Mouse (Mus musculus): ENCODE measurements around the gene Pip4k2a. TPM values are rescaled to one million over a fixed set of nuclear protein-coding genes. Genes with fewer than 3 reads are reported as not detected.

Gene Pip4k2a
- polyA plus RNA-seq, 1 experiment from 2014 or later: 14.9 TPM

- Histone ChIP-seq H3K36me3 (ENCODE audit: control insufficient read depth, insufficient read depth, low read length) (no peaks in the 10 kb centered on the region), H3K4me1 (ENCODE audit: control insufficient read depth, insufficient read depth, low read length) (no peaks in the 10 kb centered on the region), H3K9ac (replicated peaks; ENCODE audit: low read depth, low read length) (no peak overlapping the region), H3K4me3 (ENCODE audit: low read depth, low read length) (no peak overlapping the region), H3K27ac (ENCODE audit: low read length) (no peak overlapping the region), H3K27me3 (ENCODE audit: control insufficient read depth, insufficient read depth, low read length) (no peaks in the 10 kb centered on the region), H3K9me3 (ENCODE audit: control insufficient read depth, low read depth, low read length) (0 out of 2 replicates have a peak, but pooled peaks cover 6% of the 10 kb centered on the region), H3K4me2 (replicated peaks; ENCODE audit: low read depth, low read length) (no peak overlapping the region)
- no peak for ATAC-seq (ENCODE audit: insufficient number of reproducible peaks, insufficient read depth, low FRiP score, low read depth)
- 84% methylated on average over 3 of the region's 3 CpGs for WGBS
Measured at GRCm38 (mm10) chr2:18988885-18989284, 9.0 kb downstream of the Pip4k2a start.

- Histone ChIP-seq H3K9ac (replicated peaks; ENCODE audit: low read depth, low read length) (no peak overlapping the region), H3K27me3 (ENCODE audit: control insufficient read depth, insufficient read depth, low read length) (no peaks in the 10 kb centered on the region), H3K27ac (ENCODE audit: low read length) (no peak overlapping the region), H3K4me3 (ENCODE audit: low read depth, low read length) (no peak overlapping the region), H3K36me3 (ENCODE audit: control insufficient read depth, insufficient read depth, low read length) (no peaks in the 10 kb centered on the region), H3K4me2 (replicated peaks; ENCODE audit: low read depth, low read length) (no peak overlapping the region), H3K9me3 (ENCODE audit: control insufficient read depth, low read depth, low read length) (0 out of 2 replicates have a peak, but pooled peaks cover 6% of the 10 kb centered on the region), H3K4me1 (ENCODE audit: control insufficient read depth, insufficient read depth, low read length) (no peaks in the 10 kb centered on the region)
- WGBS: 87% methylated on average over 3 of the region's 3 CpGs
- no peak for ATAC-seq (ENCODE audit: insufficient number of reproducible peaks, insufficient read depth, low FRiP score, low read depth)
Measured at GRCm38 (mm10) chr2:18985506-18985905, 12.4 kb downstream of the Pip4k2a start.

DNA sequence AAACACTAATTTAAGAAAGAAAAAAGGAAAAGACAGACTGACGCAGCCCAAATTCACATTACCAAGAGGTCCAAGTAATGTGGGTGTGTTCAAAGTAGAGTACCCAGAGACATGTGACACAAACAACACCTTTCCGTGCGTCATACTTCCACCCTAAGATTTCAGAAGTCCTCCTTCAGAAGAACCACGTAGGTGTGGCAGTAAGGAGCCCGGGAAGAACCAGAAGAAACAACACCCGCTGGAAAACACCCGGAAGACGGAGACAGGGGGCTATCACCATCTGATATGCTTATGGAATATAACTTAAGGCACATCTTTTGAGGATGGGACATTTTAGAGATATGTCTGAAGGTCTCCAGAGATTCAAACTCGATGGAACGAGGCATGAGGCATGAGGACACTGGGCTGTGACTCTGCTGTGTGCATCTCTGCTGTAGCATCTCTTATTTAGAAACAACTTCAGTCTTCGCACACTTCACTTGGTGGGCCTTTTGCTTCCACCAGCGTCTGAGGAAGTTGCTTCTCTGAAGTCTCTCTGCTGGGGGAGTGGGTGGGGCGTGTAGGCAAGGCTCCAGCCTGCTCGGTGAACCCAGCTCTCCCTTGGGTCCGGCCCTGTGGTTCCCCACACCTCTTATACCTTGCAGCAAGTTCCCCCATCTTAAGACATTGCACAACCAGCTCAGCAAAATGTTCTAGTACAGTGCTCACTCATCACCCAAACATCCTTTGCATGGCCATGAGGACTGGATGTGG is 13.7 kb downstream of the Pip4k2a start:
- Histone ChIP-seq H3K9me3 (ENCODE audit: control insufficient read depth, low read depth, low read length) (0 out of 2 replicates have a peak, but pooled peaks cover 6% of the 10 kb centered on the region), H3K36me3 (ENCODE audit: control insufficient read depth, insufficient read depth, low read length) (no peaks in the 10 kb centered on the region), H3K4me3 (ENCODE audit: low read depth, low read length) (no peak overlapping the region), H3K27ac (ENCODE audit: low read length) (no peak overlapping the region), H3K4me2 (replicated peaks; ENCODE audit: low read depth, low read length) (no peak overlapping the region), H3K4me1 (ENCODE audit: control insufficient read depth, insufficient read depth, low read length) (no peaks in the 10 kb centered on the region), H3K27me3 (ENCODE audit: control insufficient read depth, insufficient read depth, low read length) (no peaks in the 10 kb centered on the region), H3K9ac (replicated peaks; ENCODE audit: low read depth, low read length) (no peak overlapping the region)
- no peak for ATAC-seq (ENCODE audit: insufficient number of reproducible peaks, insufficient read depth, low FRiP score, low read depth)
- WGBS: 90% methylated on average over 15 of the region's 15 CpGs

- no peak for ATAC-seq (ENCODE audit: insufficient number of reproducible peaks, insufficient read depth, low FRiP score, low read depth)
Measured at GRCm38 (mm10) chr2:18983546-18983945, 14.4 kb downstream of the Pip4k2a start.

GRCm38 (mm10) chr2:18982581-18982980 is 15.3 kb downstream of the Pip4k2a start:
- no peak for ATAC-seq (ENCODE audit: insufficient number of reproducible peaks, insufficient read depth, low FRiP score, low read depth)
- Histone ChIP-seq H3K27me3 (ENCODE audit: control insufficient read depth, insufficient read depth, low read length) (no peaks in the 10 kb centered on the region), H3K36me3 (ENCODE audit: control insufficient read depth, insufficient read depth, low read length) (no peaks in the 10 kb centered on the region), H3K4me2 (replicated peaks; ENCODE audit: low read depth, low read length) (no peak overlapping the region), H3K4me1 (ENCODE audit: control insufficient read depth, insufficient read depth, low read length) (no peaks in the 10 kb centered on the region), H3K9ac (replicated peaks; ENCODE audit: low read depth, low read length) (no peak overlapping the region), H3K27ac (ENCODE audit: low read length) (no peak overlapping the region), H3K4me3 (ENCODE audit: low read depth, low read length) (no peak overlapping the region), H3K9me3 (ENCODE audit: control insufficient read depth, low read depth, low read length) (0 out of 2 replicates have a peak, but pooled peaks cover 3% of the 10 kb centered on the region)
- WGBS: 85% methylated on average over 6 of the region's 6 CpGs

More at GRCm38 (mm10) chr2:18983546-18983945, 14.4 kb downstream of the Pip4k2a start:
- 0 out of 2 replicates have a peak, but pooled peaks cover 6% of the 10 kb centered on the region for H3K9me3 ChIP-seq (ENCODE audit: control insufficient read depth, low read depth, low read length)
- no peaks in the 10 kb centered on the region for H3K36me3 ChIP-seq (ENCODE audit: control insufficient read depth, insufficient read depth, low read length)
- no peak overlapping the region for H3K4me2 ChIP-seq (replicated peaks; ENCODE audit: low read depth, low read length)
- no peaks in the 10 kb centered on the region for H3K4me1 ChIP-seq (ENCODE audit: control insufficient read depth, insufficient read depth, low read length)
- no peak overlapping the region for H3K9ac ChIP-seq (replicated peaks; ENCODE audit: low read depth, low read length)
- no peak overlapping the region for H3K27ac ChIP-seq (ENCODE audit: low read length)
- no peak overlapping the region for H3K4me3 ChIP-seq (ENCODE audit: low read depth, low read length)
- H3K27me3 ChIP-seq (ENCODE audit: control insufficient read depth, insufficient read depth, low read length): no peaks in the 10 kb centered on the region

- 86% methylated on average over 7 of the region's 7 CpGs for WGBS
- Histone ChIP-seq H3K9me3 (ENCODE audit: control insufficient read depth, low read depth, low read length) (no peaks in the 10 kb centered on the region), H3K36me3 (ENCODE audit: control insufficient read depth, insufficient read depth, low read length) (no peaks in the 10 kb centered on the region), H3K9ac (replicated peaks; ENCODE audit: low read depth, low read length) (no peak overlapping the region), H3K4me3 (ENCODE audit: low read depth, low read length) (no peak overlapping the region), H3K4me2 (replicated peaks; ENCODE audit: low read depth, low read length) (no peak overlapping the region), H3K27me3 (ENCODE audit: control insufficient read depth, insufficient read depth, low read length) (no peaks in the 10 kb centered on the region), H3K27ac (ENCODE audit: low read length) (no peak overlapping the region), H3K4me1 (ENCODE audit: control insufficient read depth, insufficient read depth, low read length) (no peaks in the 10 kb centered on the region)
- no peak for ATAC-seq (ENCODE audit: insufficient number of reproducible peaks, insufficient read depth, low FRiP score, low read depth)
Measured at GRCm38 (mm10) chr2:18979675-18980074, 18.3 kb downstream of the Pip4k2a start.

DNA sequence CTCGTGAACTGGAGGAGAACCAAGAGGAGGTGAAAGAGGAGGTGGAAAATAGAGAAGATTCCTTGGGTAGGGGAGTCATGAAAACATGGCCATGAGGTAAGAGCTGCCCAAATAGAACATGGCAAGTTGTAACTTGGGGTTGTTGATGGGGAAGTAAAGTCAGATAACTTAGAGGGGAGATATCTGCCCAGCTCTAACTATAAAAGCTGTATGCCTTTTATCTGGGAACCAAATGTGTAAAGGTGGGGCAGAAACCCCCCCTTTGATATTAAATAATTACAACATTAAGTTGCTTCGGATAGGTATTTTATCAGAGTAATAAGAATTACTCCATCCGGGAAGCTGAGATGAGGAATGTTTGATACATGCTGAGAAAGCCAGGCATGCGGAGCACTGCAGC is 18.9 kb downstream of the Pip4k2a start:
- no peaks in the 10 kb centered on the region for H3K27me3 ChIP-seq (ENCODE audit: control insufficient read depth, insufficient read depth, low read length)
- H3K4me1 ChIP-seq (ENCODE audit: control insufficient read depth, insufficient read depth, low read length): no peaks in the 10 kb centered on the region
- H3K9me3 ChIP-seq (ENCODE audit: control insufficient read depth, low read depth, low read length): no peaks in the 10 kb centered on the region
- H3K36me3 ChIP-seq (ENCODE audit: control insufficient read depth, insufficient read depth, low read length): no peaks in the 10 kb centered on the region
- H3K4me3 ChIP-seq (ENCODE audit: low read depth, low read length): no peak overlapping the region
- no peak overlapping the region for H3K4me2 ChIP-seq (replicated peaks; ENCODE audit: low read depth, low read length)
- 94% methylated on average over 4 of the region's 4 CpGs for WGBS
- ATAC-seq (ENCODE audit: insufficient number of reproducible peaks, insufficient read depth, low FRiP score, low read depth): no peak
- H3K27ac ChIP-seq (ENCODE audit: low read length): no peak overlapping the region
- no peak overlapping the region for H3K9ac ChIP-seq (replicated peaks; ENCODE audit: low read depth, low read length)

- no peak overlapping the region for H3K27ac ChIP-seq (ENCODE audit: low read length)
- 0 out of 2 replicates have a peak, but pooled peaks cover 3% of the 10 kb centered on the region for H3K9me3 ChIP-seq (ENCODE audit: control insufficient read depth, low read depth, low read length)
- H3K4me2 ChIP-seq (replicated peaks; ENCODE audit: low read depth, low read length): no peak overlapping the region
- no peaks in the 10 kb centered on the region for H3K4me1 ChIP-seq (ENCODE audit: control insufficient read depth, insufficient read depth, low read length)
- ATAC-seq (ENCODE audit: insufficient number of reproducible peaks, insufficient read depth, low FRiP score, low read depth): no peak
- H3K4me3 ChIP-seq (ENCODE audit: low read depth, low read length): no peak overlapping the region
- WGBS: 84% methylated on average over 10 of the region's 10 CpGs
- no peaks in the 10 kb centered on the region for H3K27me3 ChIP-seq (ENCODE audit: control insufficient read depth, insufficient read depth, low read length)
- no peak overlapping the region for H3K9ac ChIP-seq (replicated peaks; ENCODE audit: low read depth, low read length)
- no peaks in the 10 kb centered on the region for H3K36me3 ChIP-seq (ENCODE audit: control insufficient read depth, insufficient read depth, low read length)
Measured at GRCm38 (mm10) chr2:18977201-18977805, 20.6 kb downstream of the Pip4k2a start.
